Mouse (Mus musculus): Measurements from ENCODE around the gene Ctf2.
"Not testable (repeated sequence)": the region's sequence is repeated elsewhere in the genome, so short reads cannot be mapped to it uniquely, and the experiment has no call there.

DNA sequence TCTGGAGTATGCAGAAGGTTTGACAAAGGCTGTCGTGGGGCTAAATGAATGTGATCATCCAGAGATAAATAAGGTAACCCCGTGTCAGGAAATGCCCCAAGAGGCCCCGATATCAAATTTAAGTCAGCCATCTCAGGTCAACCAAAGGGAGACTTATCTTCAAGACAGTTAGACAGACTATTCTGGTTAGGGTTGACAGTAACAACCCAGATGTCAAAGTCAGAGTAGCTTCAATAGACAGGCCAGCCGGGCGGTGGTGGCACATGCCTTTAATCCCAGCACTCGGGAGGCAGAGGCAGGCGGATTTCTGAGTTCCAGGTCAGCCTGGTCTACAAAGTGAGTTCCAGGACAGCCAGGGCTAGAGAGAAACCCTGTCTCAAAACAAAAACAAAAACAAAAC, 38.2 kb downstream of the Ctf2 start:
- TF ChIP-seq CTCF, EP300 (IDR thresholded peaks at IDR 0.05): not testable (repeated sequence)

Data from lung, postnatal 0 days (tissue).